Mouse (Mus musculus) neural tube, embryonic 15.5 days (tissue): ENCODE measurements around the gene Galnt10. TPM values are rescaled to one million over a fixed set of nuclear protein-coding genes. Genes with fewer than 3 reads are reported as not detected.

Experiments used
- ATAC-seq: fragments of 200-750 bp; cut with Nextera tagmentation; 2 replicates; pipeline ENCODE4 v1.8.0; 2017; ENCODE audit warnings: mild to moderate bottlenecking, moderate TSS enrichment, moderate library complexity; ENCODE audit not compliant: low FRiP score
- H3K27ac ChIP-seq: fragments of 300-500 bp; sonication (generic); replicated peaks from 2 replicates; pipeline ENCODE4 v1.5.1; 2015; ENCODE audit warnings: mild to moderate bottlenecking, inconsistent platforms
- H3K27me3 ChIP-seq: fragments of 300-500 bp; sonication (generic); replicated peaks from 2 replicates; pipeline ENCODE4 v1.6.1; 2015; ENCODE audit warnings: inconsistent platforms
- H3K36me3 ChIP-seq: fragments of 300-500 bp; sonication (generic); 2 replicates; pipeline ENCODE4 v1.6.1; 2015; ENCODE audit warnings: inconsistent platforms
- H3K4me1 ChIP-seq: fragments of 300-500 bp; sonication (generic); 2 replicates; pipeline ENCODE4 v1.6.1; 2015; ENCODE audit warnings: inconsistent platforms
- H3K4me2 ChIP-seq: fragments of 300-500 bp; sonication (generic); 2 replicates; pipeline ENCODE4 v1.6.1; 2015; ENCODE audit warnings: inconsistent platforms, mild to moderate bottlenecking, moderate library complexity
- H3K4me3 ChIP-seq: fragments of 300-500 bp; sonication (generic); replicated peaks from 2 replicates; pipeline ENCODE4 v1.5.1; 2015; ENCODE audit warnings: mild to moderate bottlenecking, inconsistent platforms
- H3K9ac ChIP-seq: fragments of 300-500 bp; sonication (generic); replicated peaks from 2 replicates; pipeline ENCODE4 v1.6.1; 2015; ENCODE audit warnings: mild to moderate bottlenecking, inconsistent platforms
- H3K9me3 ChIP-seq: fragments of 300-500 bp; sonication (generic); replicated peaks from 2 replicates; pipeline ENCODE4 v1.6.1; 2016; ENCODE audit warnings: inconsistent platforms
- WGBS: fragments of 180-500 bp; shearing (Covaris S2); methylation state at CpG from one replicate; pipeline ENCODE4 v1.1.7; 2015; ENCODE audit warnings: mixed read lengths; 5-methylcytosine and 5-hydroxymethylcytosine counted together
- polyA plus RNA-seq: library from polyadenylated mRNA; unstranded; fragments of >200 nt; fragmentation: Nextera tagmentation; extraction: Ambion mirVana; gene quantifications from 2 replicates; pipeline ENCODE4 v1.2.1, GENCODE M21; 2015

Gene Galnt10
- polyA plus RNA-seq, 1 experiment from 2014 or later, result 11.7 TPM

- Histone ChIP-seq H3K9ac (no peak overlapping the region), H3K27ac (no peak overlapping the region), H3K4me3 (no peak overlapping the region), H3K9me3 (no peaks in the 10 kb centered on the region), H3K4me1 (peaks cover 34% of the 10 kb centered on the region), H3K27me3 (peaks cover 86% of the 10 kb centered on the region), H3K36me3 (no peaks in the 10 kb centered on the region), H3K4me2 (no peak overlapping the region)
- no peak for ATAC-seq
- 9% methylated on average over 6 of the region's 6 CpGs for WGBS
Observed at GRCm38 (mm10) chr11:57834031-57834430, 188.8 kb downstream of the Galnt10 start.

- H3K27ac ChIP-seq, result no peak overlapping the region
- no peak overlapping the region for H3K9ac ChIP-seq
- ATAC-seq, result no peak
- 7% methylated on average over 2 of the region's 2 CpGs for WGBS
- H3K27me3 ChIP-seq, result peaks cover 86% of the 10 kb centered on the region
- no peak overlapping the region for H3K4me3 ChIP-seq
- H3K4me2 ChIP-seq, result no peak overlapping the region
- no peaks in the 10 kb centered on the region for H3K9me3 ChIP-seq
- no peaks in the 10 kb centered on the region for H3K36me3 ChIP-seq
- H3K4me1 ChIP-seq, result peaks cover 29% of the 10 kb centered on the region
Observed at GRCm38 (mm10) chr11:57835331-57835730, 190.1 kb downstream of the Galnt10 start.

DNA sequence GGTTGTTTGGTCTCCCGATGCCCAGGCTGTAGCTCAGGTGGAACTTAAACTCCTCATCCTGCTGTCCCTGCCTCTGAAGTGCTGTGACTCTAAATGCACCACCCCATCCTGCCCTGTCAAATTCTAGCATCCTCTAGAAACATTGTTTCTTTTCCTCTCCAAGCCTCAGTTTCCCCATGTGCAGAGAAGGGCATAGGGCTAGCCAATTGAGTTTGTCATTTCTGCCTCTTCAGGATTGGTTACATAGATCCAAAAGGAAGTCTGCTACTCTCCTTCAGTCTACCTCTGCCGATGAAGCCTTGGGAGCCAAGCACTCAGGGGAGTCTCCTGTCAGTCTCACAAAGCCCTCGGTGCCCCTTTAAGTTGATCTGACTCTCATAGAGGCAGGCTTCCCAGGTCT lies 190.7 kb downstream of the Galnt10 start:
- no peaks in the 10 kb centered on the region for H3K36me3 ChIP-seq
- WGBS, result 11% methylated on average over 3 of the region's 3 CpGs
- peaks cover 30% of the 10 kb centered on the region for H3K4me1 ChIP-seq
- H3K27ac ChIP-seq, result no peak overlapping the region
- no peak overlapping the region for H3K4me3 ChIP-seq
- no peaks in the 10 kb centered on the region for H3K9me3 ChIP-seq
- no peak for ATAC-seq
- H3K27me3 ChIP-seq, result peaks cover 83% of the 10 kb centered on the region
- H3K4me2 ChIP-seq, result no peak overlapping the region
- no peak overlapping the region for H3K9ac ChIP-seq

GRCm38 (mm10) chr11:57836401-57836800 lies 191.2 kb downstream of the Galnt10 start:
- Histone ChIP-seq H3K27ac (no peak overlapping the region), H3K4me3 (no peak overlapping the region), H3K9me3 (no peaks in the 10 kb centered on the region), H3K27me3 (peaks cover 81% of the 10 kb centered on the region), H3K9ac (no peak overlapping the region), H3K4me1 (peaks cover 32% of the 10 kb centered on the region), H3K36me3 (no peaks in the 10 kb centered on the region), H3K4me2 (no peak overlapping the region)
- WGBS, result 11% methylated on average over 9 of the region's 9 CpGs
- ATAC-seq, result no peak

Other genes with a start within 250 kb of the Galnt10 start
- 74.2 and 80.5 TPM in 2 replicates for gene Fam114a2, start 126.8 kb upstream of the Galnt10 start, polyA plus RNA-seq
- gene Mfap3, start 126.8 kb upstream of the Galnt10 start, polyA plus RNA-seq, result 52.2 and 57.6 TPM in 2 replicates
- gene Sap30l, start 156.2 kb downstream of the Galnt10 start, polyA plus RNA-seq, result 9.7 and 12.4 TPM in 2 replicates
- 4.2 TPM in 1 of 2 replicates, not detected in the other for gene Hand1, start 187.4 kb downstream of the Galnt10 start, polyA plus RNA-seq